Mouse (Mus musculus): ENCODE measurements at regions not wholly inside any gene's neighbourhood (a gene's known extent, or its start where the extent isn't known, plus 50 kb on each side); places are given as distances from the start of the nearest gene placed in this dataset.

DNA sequence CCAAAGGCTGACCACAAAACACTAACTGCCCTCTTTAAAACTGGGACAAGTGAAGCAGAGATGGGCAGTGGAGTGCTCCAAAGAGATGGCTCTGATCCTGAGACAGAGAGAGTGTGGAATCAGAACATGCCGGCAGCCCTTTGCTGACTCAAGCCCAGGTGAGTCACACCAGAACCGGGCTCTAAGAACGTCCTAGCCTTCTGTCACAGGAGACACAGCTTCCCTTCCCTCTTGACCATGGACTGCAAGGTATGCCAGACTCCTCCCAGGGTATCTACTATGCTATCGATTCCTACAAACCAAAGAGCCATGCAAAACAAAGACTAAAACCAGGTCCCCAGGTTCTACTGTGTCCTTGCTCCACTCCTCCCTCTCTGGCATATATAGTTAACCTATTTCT is 98.0 kb downstream of the Dhx15 start:
- no peak for DNase-seq

DNA sequence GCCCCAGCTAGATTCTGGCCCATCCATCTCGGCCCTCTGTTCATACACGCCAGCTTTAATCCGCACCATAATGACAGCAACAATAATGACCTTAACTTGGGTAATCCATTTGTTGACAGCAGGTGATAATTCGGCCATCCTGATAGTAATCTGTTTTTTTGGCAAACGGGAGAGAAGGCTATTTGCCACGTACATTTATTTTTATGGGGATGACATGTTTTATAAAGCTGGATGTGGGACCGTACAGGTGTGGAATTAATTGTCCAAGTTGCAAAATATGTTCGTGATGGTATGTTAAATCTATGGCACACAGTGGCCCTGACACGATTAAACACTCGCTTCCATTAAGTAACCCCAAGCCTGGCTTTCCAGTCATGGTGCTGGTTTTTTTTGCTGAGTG is 102.2 kb downstream of the Dhx15 start:
- DNase-seq, result no peak

DNA sequence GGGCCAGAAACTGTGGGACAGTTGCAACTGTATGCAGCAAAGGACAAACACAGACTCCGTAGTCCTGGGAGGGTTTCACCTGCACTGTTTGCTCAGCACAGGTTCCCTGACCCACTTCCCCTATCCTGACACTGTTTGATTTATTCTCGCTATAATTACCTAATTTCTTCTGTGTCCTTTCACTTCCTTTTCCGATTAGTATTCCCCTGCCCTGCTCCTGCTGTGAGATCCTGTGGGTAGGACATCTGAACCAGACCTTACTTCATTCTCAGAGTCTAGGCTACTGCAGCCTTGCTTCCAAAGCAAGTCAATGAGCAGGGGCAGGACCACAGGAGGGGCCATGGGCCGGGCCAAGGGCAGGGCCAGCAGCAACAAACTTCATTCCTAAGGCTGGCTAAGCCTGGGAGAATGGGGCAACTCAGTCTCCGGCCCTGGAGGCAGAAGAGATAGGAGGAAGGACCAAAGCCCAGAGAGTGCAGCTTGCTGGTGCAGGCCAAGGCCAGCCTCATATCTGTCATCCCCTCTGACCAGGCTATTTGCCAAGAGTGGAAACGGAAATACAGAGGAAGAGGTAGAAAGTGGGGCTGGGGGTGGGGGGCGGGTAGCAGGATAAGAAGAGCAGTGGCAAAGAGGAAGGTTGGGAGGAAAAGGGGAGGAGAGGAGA is 103.4 kb downstream of the Dhx15 start:
- DNase-seq, result no peak

DNA sequence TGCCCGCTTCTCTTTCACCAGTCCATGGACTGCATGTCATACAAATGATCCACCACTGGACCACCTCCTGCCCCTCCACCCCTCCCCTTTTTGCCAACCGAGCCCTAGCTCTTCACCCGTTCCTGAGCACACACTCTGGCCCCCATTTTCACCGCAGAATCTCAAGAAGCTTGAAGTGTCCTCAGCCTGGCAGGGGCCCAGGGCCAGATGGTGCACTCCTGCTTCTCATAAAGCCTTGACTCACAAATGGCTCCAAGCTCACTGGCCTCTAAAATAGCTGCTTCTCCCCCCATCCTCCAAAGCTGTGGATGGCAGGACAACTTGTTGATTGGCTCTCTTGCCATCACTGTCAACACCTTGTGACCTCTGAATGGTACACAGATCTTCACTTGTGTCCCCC is 110.0 kb downstream of the Dhx15 start:
- DNase-seq, result peak; percentile 26

DNA sequence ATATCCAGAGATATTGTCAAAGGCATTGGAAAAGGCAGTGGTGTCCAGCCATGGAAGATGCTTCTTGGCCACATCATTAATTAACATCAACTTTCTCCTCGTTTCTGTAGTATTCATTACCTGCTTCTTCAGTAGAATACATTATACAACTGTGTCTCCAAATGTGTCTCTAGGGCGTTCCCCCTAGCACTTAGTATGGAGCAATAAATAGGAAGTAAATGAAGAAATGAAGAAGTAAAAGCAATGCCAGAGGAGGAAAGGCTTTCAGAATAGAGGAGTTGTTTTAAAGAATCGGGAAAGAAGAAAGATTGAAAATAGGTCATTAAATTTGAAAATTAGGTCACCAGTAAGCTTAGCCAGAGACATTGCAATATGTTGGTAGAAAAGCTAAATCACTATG is 112.6 kb downstream of the Dhx15 start:
- DNase-seq, result no peak

DNA sequence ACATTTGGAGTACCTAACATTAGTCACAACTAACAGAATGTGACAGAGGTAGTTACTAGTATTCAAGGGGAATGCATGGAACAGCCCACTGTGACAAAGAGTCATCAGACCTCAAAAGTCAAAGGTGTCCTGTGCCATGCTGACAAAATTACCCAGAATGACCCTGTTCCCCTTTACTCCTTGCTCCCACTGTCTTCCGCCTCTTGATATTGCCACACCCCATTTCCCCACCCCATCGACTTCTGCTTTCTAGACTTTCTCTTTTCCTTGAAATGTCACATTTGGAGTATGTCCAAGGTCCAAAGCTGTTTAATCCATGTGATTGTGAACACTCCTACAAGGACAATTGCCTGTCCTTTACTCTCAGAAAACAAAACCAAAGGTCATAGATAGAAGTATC is 115.2 kb downstream of the Dhx15 start:
- no peak for DNase-seq

DNA sequence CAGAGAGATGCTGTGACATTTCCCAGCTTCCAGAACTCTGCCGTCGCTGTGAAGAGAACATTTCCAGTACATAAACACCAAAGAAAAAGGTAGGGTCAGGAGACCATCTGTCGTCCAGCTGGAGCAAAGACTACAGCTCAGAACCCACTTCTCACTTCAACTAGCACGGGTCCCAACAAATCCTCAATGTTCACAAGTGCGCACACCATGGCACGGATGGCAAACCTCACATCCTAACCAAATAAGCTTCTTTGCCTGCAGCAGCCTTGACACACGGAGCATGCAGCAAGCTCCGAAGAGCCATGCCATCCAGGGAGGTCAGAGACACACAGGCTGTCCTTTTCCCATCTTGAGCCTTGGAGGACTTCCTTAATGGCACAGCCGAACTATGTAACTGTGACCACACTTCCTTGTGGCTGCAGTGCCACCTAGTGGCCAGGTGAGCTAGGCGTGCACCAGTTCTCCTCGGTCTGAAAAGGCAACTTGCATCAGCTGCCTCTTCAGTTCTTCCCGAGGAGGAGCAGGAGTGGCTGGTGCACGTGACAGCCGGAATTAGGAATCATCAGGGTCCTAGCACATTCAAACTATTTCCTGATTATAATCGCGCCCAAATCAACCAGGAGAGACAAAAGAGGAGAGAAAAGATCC is 125.4 kb downstream of the Dhx15 start:
- peak; percentile 79 for DNase-seq

DNA sequence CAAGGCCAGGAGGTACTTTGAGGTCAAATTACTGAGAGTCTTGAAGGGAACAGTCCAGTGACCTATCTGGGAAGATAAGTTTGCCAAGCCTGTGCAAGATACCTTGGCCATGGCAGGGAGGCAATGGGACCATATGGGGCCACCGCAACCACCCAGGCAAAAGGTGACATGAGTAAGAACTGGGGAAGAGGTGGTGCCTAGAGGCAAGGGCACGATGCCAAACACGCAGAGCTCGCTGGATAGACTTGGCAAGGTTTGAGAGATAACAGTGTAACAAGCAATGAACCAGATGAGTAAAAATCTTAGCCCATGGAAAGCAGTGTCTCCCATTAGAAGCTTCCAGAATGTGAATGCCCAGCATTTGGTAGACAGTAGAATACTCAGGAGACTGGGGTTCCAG is 128.1 kb downstream of the Dhx15 start:
- DNase-seq, result no peak

DNA sequence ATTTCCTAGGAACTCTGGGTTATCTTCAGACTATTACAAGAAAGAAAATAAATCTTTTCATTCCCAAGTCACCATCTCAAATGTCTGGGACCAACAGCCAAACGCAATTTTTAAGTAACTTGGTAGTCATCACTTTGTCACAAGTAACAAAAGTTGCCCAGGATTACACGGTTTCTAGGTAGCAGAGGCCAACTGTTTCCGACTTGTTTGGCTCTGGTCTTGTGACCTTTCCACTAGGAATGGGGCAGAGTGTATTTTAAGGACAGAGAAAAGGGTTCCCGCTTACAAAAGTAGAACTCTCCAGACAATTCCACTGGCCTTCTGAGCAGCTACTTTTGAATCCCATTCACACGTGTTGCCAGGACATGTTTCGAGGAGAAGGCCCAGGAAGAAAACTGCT is 129.1 kb downstream of the Dhx15 start:
- DNase-seq, result no peak

DNA sequence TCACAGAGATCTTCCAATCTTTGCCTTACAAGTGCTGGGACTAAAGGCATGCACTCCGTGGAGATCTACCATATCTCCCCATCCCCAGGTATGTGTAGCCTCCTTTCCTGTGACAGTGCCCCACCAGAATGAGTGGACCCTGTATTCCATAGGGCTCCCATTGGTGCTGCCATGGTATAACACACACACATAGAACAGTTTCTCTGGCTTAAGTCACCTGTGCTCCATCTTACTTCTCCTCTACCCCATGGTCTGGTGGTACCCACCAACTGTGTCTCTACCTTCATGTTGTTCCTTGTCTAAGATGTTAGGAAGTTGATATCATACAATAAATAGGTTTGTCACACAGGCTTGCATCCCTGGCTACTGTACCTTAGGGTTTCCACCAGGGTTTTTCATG is 133.1 kb downstream of the Dhx15 start:
- DNase-seq, result no peak

DNA sequence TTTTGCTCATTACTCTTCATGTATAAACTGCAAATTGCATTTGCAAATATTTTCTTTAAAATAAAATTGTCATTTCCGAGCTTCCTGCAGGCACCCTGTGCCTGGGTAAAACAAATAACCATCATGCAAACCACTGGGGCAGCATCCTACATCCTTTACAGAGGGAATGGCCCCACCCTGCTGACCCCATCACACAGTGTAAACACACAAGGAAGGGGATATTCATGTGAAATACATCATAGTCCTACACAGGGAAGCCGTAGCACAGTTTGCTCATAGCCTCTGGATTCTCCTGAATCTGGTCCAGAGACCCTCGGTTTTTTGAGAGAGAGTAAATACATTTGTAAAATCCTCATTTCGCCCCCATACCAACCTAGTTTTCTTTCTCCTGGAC is 138.2 kb downstream of the Dhx15 start:
- DNase-seq, result no peak

DNA sequence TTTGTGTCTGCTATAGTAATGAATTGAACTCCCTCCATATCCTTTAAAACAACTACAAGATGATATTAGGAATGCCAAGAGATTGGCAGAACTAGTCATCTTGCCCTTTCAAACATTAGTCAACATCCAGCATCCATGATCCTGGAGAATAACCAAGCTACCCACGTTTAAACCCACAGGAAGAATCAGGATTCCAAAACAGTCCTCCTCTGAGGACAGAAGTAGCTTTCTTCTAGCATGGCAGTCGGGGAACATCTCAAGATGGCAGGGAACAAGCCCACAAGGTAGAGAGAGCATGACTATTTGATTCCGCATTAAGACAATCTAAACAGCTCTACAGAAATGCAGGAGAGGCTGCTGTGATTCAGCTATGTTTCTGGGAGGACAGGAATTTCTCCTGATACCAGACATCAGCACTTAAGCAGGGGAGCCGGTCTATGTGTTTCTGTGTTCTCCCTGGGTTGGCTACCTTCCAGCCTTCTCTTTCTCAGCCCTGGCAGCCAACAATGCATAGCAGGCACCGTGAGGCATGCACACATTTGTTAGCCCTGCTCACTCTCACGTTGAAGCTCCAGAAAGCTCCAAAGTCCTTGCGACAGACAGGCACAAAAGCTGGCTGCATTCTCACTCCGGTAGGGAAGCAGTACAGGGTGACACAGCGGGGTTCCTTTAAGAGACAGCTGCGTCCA is 138.8 kb downstream of the Dhx15 start:
- peak; percentile 52 for DNase-seq

DNA sequence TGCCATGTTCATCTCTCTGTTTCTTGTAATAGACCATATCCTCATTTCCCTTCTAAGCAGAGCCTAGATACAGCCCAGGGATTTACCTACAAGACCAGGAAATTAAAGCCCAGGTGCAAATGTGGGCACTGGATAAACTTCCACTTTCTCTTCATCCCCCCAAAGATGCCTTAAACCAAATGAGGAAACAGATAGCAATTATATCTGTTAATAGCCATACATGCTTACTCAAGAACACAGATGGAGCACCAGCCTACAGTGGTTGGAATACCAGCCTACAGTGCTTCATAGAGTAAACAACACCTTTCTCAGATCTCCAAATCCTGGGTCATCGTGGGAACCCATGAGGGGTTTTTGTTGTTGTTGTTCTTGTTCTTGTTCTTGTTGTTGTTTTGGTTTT is 141.5 kb downstream of the Dhx15 start:
- DNase-seq, result no peak

DNA sequence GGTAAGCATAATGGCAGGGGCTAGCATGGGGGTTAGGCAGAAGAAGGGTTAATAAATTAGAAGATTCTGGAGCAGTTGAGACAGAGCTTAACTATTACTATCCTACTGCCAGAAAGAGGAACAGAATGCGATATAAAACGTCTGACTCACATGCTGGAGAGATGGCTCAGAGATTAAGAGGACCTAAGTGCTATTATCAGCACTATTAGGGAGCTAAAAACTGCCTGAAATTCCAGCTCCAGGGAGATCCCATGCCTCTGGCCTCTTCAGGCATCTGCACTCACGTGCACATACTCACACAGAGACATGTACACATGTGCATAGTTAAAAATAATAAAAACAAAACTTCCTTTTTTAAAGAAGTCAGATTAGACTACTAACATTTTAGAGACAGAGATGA is 143.6 kb downstream of the Dhx15 start:
- no peak for DNase-seq

DNA sequence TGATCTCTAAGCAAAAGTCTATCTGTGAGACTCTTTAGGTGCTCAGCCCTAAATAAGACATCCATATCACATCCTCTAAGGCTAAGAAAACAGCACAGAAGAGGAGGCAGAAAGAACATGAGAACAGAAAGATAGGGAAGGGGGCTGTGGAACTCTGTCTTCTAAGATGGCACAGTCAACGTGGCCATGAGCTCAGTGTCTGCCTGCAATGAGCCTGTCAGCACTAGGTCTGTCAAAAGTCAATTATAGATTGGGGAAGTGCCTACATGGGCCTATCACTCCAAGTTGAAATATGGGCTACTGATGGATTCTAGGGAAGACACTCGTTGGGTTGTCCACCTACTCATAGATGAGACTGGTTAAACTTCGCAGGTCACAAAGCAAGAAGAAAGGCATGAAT is 146.2 kb downstream of the Dhx15 start:
- DNase-seq, result no peak

DNA sequence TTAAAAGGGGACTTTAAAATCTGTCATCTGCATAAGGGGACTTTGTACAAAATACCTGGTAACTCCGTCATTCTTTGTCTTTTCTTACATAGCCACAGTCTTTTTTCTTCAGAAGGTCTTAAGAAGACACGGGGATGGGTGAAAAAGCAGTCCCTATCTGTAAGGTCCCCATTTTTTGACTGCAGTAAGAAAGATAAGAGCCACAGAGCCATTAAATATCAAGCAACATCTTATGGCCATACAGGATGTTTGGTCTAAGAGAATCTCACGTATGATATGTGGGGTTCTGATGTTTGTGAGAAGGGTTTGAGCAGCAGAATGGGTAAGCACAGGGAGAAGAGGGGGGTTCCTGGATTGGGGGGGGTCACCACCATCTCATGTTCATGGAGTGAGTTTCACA is 148.9 kb downstream of the Dhx15 start:
- DNase-seq, result no peak

DNA sequence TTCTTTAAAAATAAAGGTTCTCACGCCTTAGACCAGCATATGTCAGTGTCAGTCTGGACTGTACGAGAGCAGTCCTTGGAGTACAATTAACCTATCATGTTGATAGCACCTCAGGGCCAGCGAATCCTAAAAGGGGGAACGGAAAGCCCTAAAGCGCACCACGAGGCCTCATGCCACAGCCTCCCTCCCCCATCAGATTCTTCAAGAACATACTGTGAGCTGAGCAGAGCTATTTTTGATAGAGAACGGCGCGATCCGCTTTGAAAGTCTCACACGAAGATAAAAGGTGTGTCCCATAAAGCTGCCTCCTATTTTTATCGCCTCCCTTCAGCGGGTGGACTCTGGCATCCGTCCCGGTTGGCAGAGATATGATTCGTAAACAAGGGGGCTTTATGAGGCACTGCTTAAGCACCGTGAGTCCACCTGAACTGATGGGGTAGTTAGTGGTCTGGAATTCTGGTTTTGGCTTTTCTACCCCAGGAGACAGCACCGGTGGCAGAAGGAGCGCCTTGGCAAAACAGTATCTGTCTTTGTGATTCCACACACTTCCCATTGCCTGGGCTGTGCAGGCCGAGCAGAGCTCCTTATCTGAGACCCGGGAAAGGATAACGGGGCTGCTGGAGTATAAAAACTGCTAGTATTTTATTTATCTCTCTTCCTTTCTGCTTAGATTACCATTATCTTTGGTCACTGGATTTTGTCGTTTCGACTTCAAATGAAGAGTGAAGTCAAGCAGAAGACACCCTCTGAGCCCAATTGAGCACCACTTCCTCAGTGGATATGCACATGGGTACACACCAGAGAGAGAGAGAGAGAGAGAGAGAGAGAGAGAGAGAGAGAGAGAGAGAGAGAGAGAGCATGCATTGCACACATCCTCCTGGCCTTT is 149.6 kb downstream of the Dhx15 start:
- DNase-seq, result peak; percentile 54

DNA sequence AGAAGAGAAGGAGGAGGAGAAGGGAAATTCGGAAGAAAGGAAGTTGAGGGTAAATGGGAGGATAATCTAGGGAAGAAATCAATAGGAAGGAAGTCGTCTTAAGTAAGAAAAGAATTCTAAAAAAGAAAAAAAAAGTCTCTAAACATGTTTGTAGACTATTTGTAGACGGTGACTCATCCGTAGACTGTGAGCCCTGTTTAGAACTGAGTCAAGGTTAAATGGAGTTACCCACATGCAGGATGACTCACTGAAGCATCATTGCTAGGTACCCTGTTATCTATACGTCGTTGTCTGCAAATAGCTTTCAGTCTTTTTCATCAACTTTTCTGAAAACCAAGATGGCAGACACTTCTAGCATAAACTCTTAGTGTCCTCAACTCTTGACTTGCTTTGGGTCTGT is 155.0 kb downstream of the Dhx15 start:
- DNase-seq, result no peak

DNA sequence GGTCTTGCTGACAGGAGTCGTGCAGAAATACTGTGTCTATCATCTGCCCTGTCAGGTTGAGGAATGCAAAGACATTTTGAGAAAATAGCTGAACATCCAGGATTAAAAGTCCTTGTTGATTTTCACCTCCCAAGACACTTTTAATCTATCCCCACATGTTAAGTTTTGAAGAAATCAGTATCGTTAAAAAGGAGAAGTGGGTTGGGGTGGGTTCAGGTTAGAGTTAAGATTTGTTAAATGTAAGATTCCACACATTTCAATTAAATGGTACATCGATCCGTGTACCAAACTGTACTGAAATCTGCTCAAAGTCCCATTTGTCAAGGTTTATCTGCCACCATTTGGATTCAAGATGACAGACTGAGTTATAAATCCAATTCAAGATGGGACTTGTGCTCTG is 162.8 kb downstream of the Dhx15 start:
- DNase-seq, result no peak

DNA sequence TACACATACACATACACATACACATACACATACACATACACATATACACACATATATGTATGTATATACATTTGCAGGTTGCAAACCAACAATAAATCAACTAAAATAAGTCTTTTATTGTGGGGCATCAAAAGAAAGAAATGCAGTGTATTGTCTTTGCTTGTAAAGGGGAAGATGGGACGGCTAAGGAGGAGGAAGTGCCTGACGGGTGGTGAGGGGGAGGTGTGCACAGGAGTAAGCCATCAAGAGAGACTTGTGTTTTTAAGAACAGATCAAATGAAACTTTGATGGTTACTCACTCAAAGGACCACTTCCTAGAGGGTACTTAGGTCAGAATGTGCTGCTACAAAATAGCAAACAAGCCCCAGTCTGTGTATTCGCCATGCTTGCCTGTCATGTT is 164.2 kb downstream of the Dhx15 start:
- no peak for DNase-seq

DNA sequence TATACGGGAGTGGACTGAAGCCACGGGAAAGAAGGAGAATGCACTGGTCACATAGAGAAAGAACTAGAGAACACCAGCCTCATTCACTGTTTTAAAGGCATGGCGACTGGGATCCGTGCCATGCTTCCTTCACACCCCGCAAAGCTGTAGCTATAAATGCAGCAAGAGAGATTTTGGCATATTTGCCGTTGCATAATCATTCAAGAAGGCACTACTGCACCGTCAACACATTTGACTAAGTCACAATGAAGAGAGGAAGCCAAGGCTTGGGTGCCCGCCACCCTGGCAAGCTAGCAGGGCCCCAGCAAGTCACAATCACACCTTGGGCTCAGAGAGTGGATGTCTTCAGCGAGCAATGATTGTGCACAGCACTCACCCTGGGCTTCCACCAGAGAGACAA is 167.1 kb downstream of the Dhx15 start:
- DNase-seq, result peak; percentile 76

DNA sequence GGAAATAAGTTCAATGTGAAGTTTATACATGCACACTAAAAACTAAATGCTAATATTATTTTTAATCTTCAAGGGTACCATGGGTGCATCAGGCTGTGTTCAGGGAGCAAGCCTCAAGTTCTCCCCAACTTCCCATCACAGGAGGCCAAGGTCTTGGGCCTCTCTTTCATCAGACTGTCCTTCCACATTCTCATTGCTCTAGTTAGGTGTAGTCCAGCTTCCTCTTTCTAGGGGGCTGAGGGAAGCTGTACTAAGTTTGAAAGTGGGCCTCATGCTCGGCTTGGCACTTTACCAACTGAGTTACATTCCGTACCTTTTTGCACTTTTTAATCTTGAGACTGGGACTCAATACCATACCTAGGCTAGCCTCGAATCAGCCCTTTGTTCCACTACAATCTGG is 173.3 kb downstream of the Dhx15 start:
- no peak for DNase-seq

DNA sequence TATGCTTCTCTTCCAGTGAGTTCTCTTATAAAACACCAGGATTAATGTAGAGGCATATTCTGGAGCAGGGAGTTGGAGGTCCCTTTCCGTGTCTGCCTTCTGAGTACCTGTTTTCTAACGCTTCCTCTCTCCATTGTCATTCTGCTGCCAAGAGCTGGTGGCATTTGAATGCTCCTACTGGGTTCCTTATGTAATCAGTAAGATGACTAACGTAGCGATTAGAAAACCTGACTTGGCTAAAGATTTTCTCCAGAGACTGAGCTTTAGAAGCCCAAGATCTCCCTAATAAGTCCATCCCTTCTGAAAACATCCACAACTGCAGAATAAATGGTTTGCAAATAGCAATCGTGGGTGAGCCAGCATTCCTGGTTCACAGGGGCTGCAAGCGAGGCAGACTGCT is 174.5 kb downstream of the Dhx15 start:
- DNase-seq, result no peak

DNA sequence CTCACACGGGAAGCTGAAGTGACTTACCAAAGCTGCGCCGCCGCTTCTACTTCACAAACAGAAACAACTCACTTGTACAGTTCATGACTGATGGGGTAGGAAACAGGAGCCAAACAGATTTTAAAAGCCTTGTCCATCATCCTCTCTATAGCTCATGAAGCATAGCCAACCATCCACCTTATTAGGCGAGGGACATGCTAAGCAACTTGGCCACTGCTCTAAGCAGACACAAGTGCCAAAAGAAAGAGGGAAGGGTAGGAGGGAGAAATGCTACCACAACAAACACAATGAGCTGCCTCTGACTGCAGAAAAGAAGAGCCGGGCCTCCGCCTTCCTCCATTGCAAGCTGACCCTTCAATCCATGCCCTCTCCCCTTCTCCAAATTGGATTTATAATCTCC is 179.9 kb downstream of the Dhx15 start:
- DNase-seq, result no peak

Measured in right cerebral cortex, postnatal 25 days (tissue).